Mouse (Mus musculus) 416B (cell line): Measurements from ENCODE around the gene Cdk19.

Experiments used
- DNase-seq: peaks from one replicate; pipeline ENCODE4 v3.0.0; 2011; ENCODE audit warnings: low read depth

The Cdk19 gene

DNA sequence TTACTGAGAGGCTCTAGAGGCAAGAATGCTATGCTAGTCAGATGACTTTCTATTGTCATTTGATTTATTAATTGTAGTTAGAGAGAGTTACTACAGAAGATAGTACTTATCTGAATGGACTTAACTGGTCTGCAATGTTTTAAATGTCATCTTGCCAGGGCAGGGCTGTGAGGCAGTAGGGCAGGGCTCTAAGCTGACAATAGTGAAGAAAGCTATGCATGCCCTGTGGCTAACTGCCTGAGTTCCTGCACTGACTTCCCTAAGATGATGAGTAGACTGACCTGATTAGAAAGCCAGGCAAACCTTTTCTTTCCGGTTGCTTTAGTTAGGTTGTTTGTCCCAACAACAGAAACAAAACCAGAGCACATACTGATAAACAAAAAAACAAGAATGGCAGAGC is 102.7 kb downstream of the Cdk19 start:
- no peak for DNase-seq

DNA sequence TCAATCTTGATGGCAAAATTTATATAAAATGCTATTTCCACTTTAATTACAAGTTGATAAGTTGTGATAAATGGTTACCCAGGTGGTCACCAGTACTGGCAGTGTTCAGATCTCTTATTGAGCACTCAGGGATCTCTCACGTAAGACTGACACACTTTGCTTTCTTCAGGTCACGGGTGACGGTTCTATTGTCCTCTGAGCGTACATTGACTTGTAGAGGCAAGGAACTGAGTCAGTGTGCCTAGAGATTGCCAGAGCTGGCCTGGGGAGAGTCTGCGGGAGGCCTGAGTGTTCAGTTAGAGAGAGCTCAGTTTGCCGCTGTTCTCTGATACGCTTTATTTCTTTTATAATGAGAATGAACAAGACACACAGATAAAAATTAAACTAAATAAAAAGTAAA is 104.0 kb downstream of the Cdk19 start:
- DNase-seq = no peak

GRCm38 (mm10) chr10:40443806-40444357 is 104.5 kb downstream of the Cdk19 start:
- no peak for DNase-seq

- DNase-seq = no peak
Observed at GRCm38 (mm10) chr10:40444586-40444985, 105.2 kb downstream of the Cdk19 start.

DNA sequence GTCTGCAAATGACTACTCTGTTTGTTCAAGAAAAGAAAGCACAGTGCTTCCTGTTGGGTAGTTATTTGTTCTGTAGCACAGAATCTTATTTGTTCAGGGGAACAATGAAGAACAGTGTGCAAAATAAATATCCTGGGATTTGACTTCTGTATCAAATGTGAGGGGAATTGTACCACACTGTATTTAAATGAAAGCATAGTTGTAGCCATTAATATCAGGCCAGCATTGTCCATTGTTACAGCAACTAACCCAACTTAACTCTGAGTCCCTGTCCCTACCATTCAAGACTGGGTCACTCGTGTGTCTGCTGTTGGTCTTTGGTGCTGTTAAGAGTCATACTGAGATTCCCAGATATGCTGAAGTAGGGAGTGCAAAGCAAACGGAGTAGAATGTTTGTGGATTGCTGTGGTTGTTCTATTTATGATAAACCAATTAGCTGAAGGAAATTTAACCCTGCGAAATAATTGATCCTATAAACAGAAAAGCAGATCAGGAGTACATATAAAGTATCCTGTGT is 106.8 kb downstream of the Cdk19 start:
- no peak for DNase-seq

DNA sequence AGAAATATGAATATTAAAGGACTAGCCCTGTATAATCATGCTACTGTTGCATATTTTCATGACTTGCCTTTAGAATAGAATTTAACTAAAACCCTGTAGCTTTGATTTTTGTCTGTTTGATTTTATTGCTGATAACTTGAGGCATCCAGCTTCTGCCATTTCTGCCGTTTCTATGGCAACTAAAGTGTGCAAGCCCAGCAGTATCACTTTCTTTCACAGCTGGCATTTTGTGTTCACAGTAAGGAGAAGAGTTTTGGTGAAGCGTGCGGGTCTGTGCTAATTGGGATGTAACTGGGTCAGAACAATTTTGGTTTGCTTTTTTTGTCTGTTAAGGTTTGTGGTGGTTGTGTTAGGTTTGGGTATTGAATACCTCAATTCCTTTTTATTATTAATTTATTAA is 107.3 kb downstream of the Cdk19 start:
- DNase-seq = no peak

DNA sequence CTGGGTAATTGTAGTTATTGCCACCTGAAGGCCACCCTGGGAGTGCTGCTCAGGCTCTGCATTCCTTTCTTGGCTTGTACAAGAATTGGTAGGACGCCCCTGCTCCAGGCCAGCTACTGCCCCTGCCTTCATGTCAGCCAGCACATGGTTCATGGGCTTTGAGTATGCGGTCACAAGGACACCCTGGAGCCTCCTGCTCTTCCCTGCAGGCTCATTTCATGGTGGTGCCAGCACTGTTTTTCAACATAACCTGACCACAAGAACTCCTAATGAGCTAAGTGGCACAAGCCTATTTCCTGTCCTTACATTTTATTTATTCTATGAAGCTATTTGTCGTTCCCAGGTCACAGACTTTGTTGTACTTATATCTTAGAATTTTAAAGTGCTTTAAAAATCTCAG is 107.9 kb downstream of the Cdk19 start:
- peak; percentile 80 for DNase-seq

GRCm38 (mm10) chr10:40447921-40448320 is 108.6 kb downstream of the Cdk19 start:
- peak; percentile 87 for DNase-seq

DNA sequence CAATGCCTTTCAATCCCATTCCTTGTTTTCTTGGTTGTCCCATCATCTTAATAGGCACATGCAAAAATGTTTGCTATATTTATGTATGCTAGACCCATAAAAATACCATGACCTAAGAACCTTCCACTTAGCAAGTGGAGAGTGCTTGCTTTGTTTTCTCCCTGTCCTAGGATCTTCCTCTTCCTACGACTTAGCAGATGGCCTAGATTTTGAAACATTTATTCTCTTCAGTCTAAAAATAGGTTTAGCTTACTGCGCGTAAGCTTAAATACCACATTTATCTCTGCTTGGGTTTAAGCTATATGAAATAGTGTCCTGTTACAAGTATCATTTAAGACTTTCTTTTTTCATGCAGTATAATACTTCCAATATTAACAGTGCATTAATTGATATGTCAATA is 109.1 kb downstream of the Cdk19 start:
- peak; percentile 66 for DNase-seq

GRCm38 (mm10) chr10:40449571-40449970 is 110.2 kb downstream of the Cdk19 start:
- DNase-seq = peak; percentile 86

DNA sequence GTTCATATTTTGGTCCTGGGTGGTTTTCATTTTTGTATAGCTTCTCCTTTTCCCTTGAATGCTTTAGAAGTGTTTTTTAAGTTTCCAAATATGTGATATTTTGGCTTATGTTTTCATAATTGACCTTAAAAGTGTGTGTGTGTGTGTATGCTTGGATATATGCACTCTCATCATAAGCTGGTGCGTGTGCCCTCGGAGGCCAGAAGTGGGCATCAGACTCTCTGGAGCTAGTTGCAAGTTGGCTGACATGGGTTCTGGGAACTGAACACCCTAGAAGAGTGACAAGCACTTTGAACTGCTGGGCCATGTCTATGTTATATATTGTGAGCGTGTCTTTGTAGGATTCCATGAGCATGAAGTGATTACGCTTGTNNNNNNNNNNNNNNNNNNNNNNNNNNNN is 110.8 kb downstream of the Cdk19 start:
- DNase-seq = peak; percentile 88

GRCm38 (mm10) chr10:40457116-40457515 is 117.8 kb downstream of the Cdk19 start:
- peak; percentile 69 for DNase-seq

DNA sequence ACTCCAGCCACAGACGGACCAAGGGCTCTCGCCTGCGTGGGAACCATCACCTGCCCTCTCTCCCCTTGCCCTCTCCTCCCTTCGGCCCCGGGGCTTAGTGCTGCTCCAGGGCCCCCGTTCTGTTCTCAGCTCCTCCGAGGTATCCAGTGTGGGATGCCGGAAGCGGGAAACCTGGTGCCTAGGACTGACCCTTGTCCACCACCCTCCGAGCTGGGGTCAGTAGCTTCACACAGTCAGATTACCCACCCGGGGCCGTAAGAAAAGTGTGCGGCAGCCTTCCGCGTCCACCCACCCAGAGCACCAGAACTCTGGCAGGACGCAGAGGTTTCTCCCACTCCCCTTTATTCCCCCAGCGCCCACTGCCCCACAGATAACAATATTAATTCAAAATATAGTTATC is 119.8 kb downstream of the Cdk19 start:
- no peak for DNase-seq

DNA sequence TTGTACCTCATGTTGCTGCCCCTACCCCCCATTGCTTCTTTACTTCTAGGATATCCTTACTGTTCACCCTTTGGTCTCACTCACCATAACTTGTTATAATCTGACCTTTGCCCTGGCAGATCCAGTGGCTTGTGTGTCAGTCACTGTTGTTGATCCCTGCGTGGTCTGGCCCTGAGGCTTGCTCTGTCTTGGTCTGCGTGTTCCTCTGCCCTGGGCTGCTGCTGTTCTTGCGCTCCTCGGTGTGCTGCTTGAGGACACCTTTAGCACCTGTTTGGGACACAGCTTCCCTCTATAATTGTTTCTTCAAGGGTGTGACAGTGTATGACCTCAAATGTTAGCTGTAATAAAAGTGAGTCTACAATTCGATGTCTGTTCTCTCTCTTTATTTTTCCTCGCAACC is 122.0 kb downstream of the Cdk19 start:
- DNase-seq = no peak

DNA sequence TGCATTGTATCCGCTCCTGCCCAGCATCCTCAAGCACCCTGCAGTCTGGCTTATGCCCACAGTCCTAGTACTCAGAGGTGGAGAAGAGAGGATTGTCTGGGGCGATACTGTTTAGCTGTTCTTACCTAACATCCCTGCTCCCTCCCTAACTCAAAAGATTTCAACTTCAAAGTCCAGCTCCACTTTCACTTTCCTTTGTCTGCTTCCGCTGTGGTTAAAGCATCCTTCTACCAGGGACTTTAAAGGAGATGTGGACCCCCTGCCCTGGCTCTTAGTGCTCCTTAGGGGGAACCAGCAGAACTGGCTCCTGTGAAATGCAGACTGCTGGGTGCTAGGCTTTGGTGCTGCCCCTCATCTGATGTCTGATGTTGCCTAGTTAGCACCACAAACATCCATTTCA is 122.9 kb downstream of the Cdk19 start:
- no peak for DNase-seq

- DNase-seq = no peak
Observed at GRCm38 (mm10) chr10:40467174-40467911, 128.0 kb downstream of the Cdk19 start.

GRCm38 (mm10) chr10:40467912-40468254 is 128.5 kb downstream of the Cdk19 start:
- no peak for DNase-seq

GRCm38 (mm10) chr10:40469145-40469544 is 129.8 kb downstream of the Cdk19 start:
- DNase-seq = no peak

- peak; percentile 97 for DNase-seq
Observed at GRCm38 (mm10) chr10:40476535-40477285, 137.3 kb downstream of the Cdk19 start.

GRCm38 (mm10) chr10:40477426-40478075 is 138.2 kb downstream of the Cdk19 start:
- DNase-seq = no peak

GRCm38 (mm10) chr10:40478626-40479025 is 139.3 kb downstream of the Cdk19 start:
- no peak for DNase-seq

GRCm38 (mm10) chr10:40479216-40479615 is 139.9 kb downstream of the Cdk19 start:
- DNase-seq = peak; percentile 57
